22 mouse cellular contexts compared by ENCODE assay signal in the genomic region with DNA sequence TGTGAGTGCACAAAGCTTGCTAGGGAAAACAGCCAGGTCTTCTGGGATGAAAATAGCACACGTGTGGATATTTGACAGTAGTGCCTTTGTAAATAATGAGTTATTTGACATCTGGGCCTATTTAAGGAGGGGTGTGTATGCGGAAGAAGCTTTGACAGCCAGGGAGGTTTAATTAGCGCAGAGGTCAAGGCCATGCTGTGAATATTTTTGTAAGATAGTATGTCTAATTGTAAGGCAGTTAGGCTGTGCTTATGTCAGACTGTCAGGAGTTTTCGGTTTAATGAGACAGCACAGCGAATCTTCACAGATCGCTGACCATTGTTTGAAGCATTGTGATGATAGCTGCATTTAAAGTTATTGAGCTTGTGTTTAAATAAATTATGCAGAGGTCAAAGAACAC.
DNase-seq lines count a peak whose midpoint lies in the region; ATAC-seq lines count a peak whose summit lies in the region.
"Had no signal": no experiment of that assay in that cellular context is flagged by ENCODE, and none has a peak within 500 bp of the region (broad histone marks: within the 10 kb centered on the region; RNA-seq: fewer than 3 reads in every experiment).

No protein-coding gene starts in this region.

- no peak overlapping the region for H3K9ac ChIP-seq in hindbrain, embryonic 11.5 days (ENCODE audit: low read depth, low read length)
- no peak overlapping the region for H3K9ac ChIP-seq in hindbrain, embryonic 16.5 days (ENCODE audit: low read depth, low read length)
- H3K9ac ChIP-seq in neural tube, embryonic 11.5 days (ENCODE audit: low read length) = no peak overlapping the region
- H3K9ac ChIP-seq in midbrain, embryonic 13.5 days (replicated peaks) = no peak overlapping the region
- H3K9ac ChIP-seq: embryonic facial prominence, embryonic 13.5 days; hindbrain, embryonic 14.5 days; intestine, embryonic 15.5 days had no signal

- H3K27ac ChIP-seq in hindbrain, embryonic 11.5 days (ENCODE audit: low read depth, low read length) = no peak overlapping the region
- no peak overlapping the region for H3K27ac ChIP-seq in hindbrain, embryonic 16.5 days (ENCODE audit: low read depth, low read length)
- no peak overlapping the region for H3K27ac ChIP-seq in neural tube, embryonic 11.5 days (ENCODE audit: low read depth, low read length)
- H3K27ac ChIP-seq in midbrain, embryonic 13.5 days = no peak overlapping the region
- H3K27ac ChIP-seq: embryonic facial prominence, embryonic 13.5 days; hindbrain, embryonic 14.5 days; intestine, embryonic 15.5 days had no signal

- ATAC-seq in hindbrain, embryonic 11.5 days (ENCODE audit: low FRiP score) = peak; percentile 59
- no peak for ATAC-seq in hindbrain, embryonic 16.5 days
- ATAC-seq in neural tube, embryonic 11.5 days (ENCODE audit: insufficient read depth, low FRiP score, low TSS enrichment) = no peak
- ATAC-seq in midbrain, embryonic 13.5 days = peak; percentile 45
- ATAC-seq: intestine, embryonic 15.5 days; lung, postnatal 0 days; Patski had no signal

- DNase-seq in hindbrain, embryonic 11.5 days (ENCODE audit: low spot score) = peak; percentile 4
- peak; percentile 9 for DNase-seq in neural tube, embryonic 11.5 days (ENCODE audit: low spot score)
- no peak for DNase-seq in neural tube, embryonic 10.5 days (ENCODE audit: extremely low spot score, low spot score)
- no peak for DNase-seq in adipocyte (ENCODE audit: low spot score)
- DNase-seq in heart, adult 11 months = no peak
- DNase-seq: adrenal gland, postnatal 25 days; cerebellum, adult 11-12 months; cerebellum, postnatal 25 days; heart, postnatal 10 days; kidney, postnatal 25 days; left cerebral cortex, postnatal 4 days; liver; right cerebral cortex, postnatal 14 days; thymus, postnatal 36 days had no signal

- H3K9me3 ChIP-seq in hindbrain, embryonic 11.5 days (ENCODE audit: control insufficient read depth, low read length) = no peaks in the 10 kb centered on the region
- H3K9me3 ChIP-seq in hindbrain, embryonic 16.5 days (ENCODE audit: control insufficient read depth, low read length) = no peaks in the 10 kb centered on the region
- H3K9me3 ChIP-seq in neural tube, embryonic 11.5 days (ENCODE audit: control insufficient read depth, low read length) = no peaks in the 10 kb centered on the region
- no peaks in the 10 kb centered on the region for H3K9me3 ChIP-seq in midbrain, embryonic 13.5 days
- H3K9me3 ChIP-seq: embryonic facial prominence, embryonic 13.5 days; intestine, embryonic 15.5 days had no signal

- WGBS in hindbrain, embryonic 11.5 days = 42% methylated on average over 6 of the region's 6 CpGs
- 30% methylated on average over 6 of the region's 6 CpGs for WGBS in hindbrain, embryonic 16.5 days
- WGBS in neural tube, embryonic 11.5 days = 52% methylated on average over 6 of the region's 6 CpGs
- WGBS in midbrain, embryonic 13.5 days = 47% methylated on average over 6 of the region's 6 CpGs

- no peak overlapping the region for H3K4me2 ChIP-seq in hindbrain, embryonic 11.5 days (replicated peaks; ENCODE audit: low read depth, low read length)
- no peak overlapping the region for H3K4me2 ChIP-seq in hindbrain, embryonic 16.5 days (ENCODE audit: low read length)
- no peak overlapping the region for H3K4me2 ChIP-seq in neural tube, embryonic 11.5 days (ENCODE audit: low read depth)
- no peak overlapping the region for H3K4me2 ChIP-seq in midbrain, embryonic 13.5 days (replicated peaks)
- H3K4me2 ChIP-seq: embryonic facial prominence, embryonic 13.5 days; heart, embryonic 11.5 days; hindbrain, embryonic 14.5 days; intestine, embryonic 15.5 days had no signal

- H3K27me3 ChIP-seq in hindbrain, embryonic 11.5 days (ENCODE audit: control insufficient read depth, insufficient read depth, low read length) = no peaks in the 10 kb centered on the region
- H3K27me3 ChIP-seq in hindbrain, embryonic 16.5 days (replicated peaks; ENCODE audit: control insufficient read depth, insufficient read depth, low read length) = no peaks in the 10 kb centered on the region
- H3K27me3 ChIP-seq in neural tube, embryonic 11.5 days (ENCODE audit: control insufficient read depth, insufficient read depth, low read length) = no peaks in the 10 kb centered on the region
- no peaks in the 10 kb centered on the region for H3K27me3 ChIP-seq in midbrain, embryonic 13.5 days
- H3K27me3 ChIP-seq: embryonic facial prominence, embryonic 13.5 days; intestine, embryonic 15.5 days; Patski had no signal

- no peak overlapping the region for H3K4me3 ChIP-seq in hindbrain, embryonic 11.5 days (ENCODE audit: low read depth, low read length)
- H3K4me3 ChIP-seq in hindbrain, embryonic 16.5 days (ENCODE audit: low read length) = no peak overlapping the region
- no peak overlapping the region for H3K4me3 ChIP-seq in neural tube, embryonic 11.5 days (ENCODE audit: low read depth, low read length)
- H3K4me3 ChIP-seq in midbrain, embryonic 13.5 days (replicated peaks) = no peak overlapping the region
- H3K4me3 ChIP-seq: embryonic facial prominence, embryonic 13.5 days; intestine, embryonic 15.5 days had no signal

- H3K4me1 ChIP-seq in hindbrain, embryonic 11.5 days (replicated peaks; ENCODE audit: control insufficient read depth, insufficient read depth, low read length) = no peaks in the 10 kb centered on the region
- no peaks in the 10 kb centered on the region for H3K4me1 ChIP-seq in hindbrain, embryonic 16.5 days (ENCODE audit: control insufficient read depth, insufficient read depth, low read depth, low read length)
- H3K4me1 ChIP-seq in neural tube, embryonic 11.5 days (ENCODE audit: control insufficient read depth, insufficient read depth, low read length) = no peaks in the 10 kb centered on the region
- 0 out of 2 replicates have a peak, but pooled peaks cover 5% of the 10 kb centered on the region for H3K4me1 ChIP-seq in midbrain, embryonic 13.5 days (replicated peaks)
- H3K4me1 ChIP-seq: embryonic facial prominence, embryonic 13.5 days; intestine, embryonic 15.5 days had no signal

- H3K36me3 ChIP-seq in hindbrain, embryonic 11.5 days (ENCODE audit: control insufficient read depth, insufficient read depth, low read length) = no peaks in the 10 kb centered on the region
- no peaks in the 10 kb centered on the region for H3K36me3 ChIP-seq in hindbrain, embryonic 16.5 days (ENCODE audit: control insufficient read depth, insufficient read depth, low read length)
- no peaks in the 10 kb centered on the region for H3K36me3 ChIP-seq in neural tube, embryonic 11.5 days (ENCODE audit: control insufficient read depth, insufficient read depth, low read length)
- no peaks in the 10 kb centered on the region for H3K36me3 ChIP-seq in midbrain, embryonic 13.5 days
- H3K36me3 ChIP-seq: embryonic facial prominence, embryonic 13.5 days; intestine, embryonic 15.5 days had no signal

Comparison
In these comparisons a context has a peak if more than half of its experiments do, and no peak if none do; other contexts are left out.
1. ATAC-seq: peak in hindbrain, embryonic 11.5 days (single experiment) and midbrain, embryonic 13.5 days (single experiment); none in hindbrain, embryonic 16.5 days (single experiment) and neural tube, embryonic 11.5 days (single experiment).
2. DNase-seq: peak in hindbrain, embryonic 11.5 days (single experiment) and neural tube, embryonic 11.5 days (single experiment); none in neural tube, embryonic 10.5 days (single experiment), adipocyte (single experiment) and heart, adult 11 months (single experiment).